9 mouse cellular contexts compared by ENCODE assay signal in the genomic region with DNA sequence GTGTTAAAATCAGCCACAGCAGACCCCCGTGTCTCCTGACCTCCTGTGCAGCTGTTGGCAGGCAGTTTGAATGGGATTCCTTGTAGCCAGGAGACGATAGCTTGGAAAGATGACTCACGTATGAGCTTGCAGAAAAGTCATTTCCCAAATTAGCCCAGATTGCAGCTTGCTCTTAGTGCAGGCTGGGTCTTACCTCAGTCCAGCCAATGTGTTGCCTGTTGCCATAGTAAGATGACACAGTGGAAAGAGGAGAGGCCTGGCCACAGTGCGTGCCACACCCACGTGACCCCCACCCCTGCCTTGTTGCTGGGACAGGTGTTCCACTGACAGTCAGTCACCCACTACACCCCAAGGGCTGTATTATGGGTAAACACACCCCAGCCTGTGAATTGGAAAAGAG. TPM values are rescaled to one million over a fixed set of nuclear protein-coding genes. Genes with fewer than 3 reads are reported as not detected.
DNase-seq lines count a peak whose midpoint lies in the region; ATAC-seq and TF ChIP-seq lines count a peak whose summit lies in the region.
"Had no signal": no experiment of that assay in that cellular context is flagged by ENCODE, and none has a peak within 500 bp of the region (broad histone marks: within the 10 kb centered on the region; RNA-seq: fewer than 3 reads in every experiment).

No protein-coding gene starts in this region.

- ATAC-seq in frontal cortex, adult (ENCODE audit: low TSS enrichment) = peak; percentile 58; the same call in 1 of the 2 replicates
- ATAC-seq in embryonic facial prominence, embryonic 14.5 days (ENCODE audit: low read depth) = no peak; the same call in 1 of the 2 replicates
- ATAC-seq in hindbrain, postnatal 0 days = no peak

- no peak overlapping the region for H3K9ac ChIP-seq in embryonic facial prominence, embryonic 14.5 days (ENCODE audit: low read depth, low read length)
- H3K9ac ChIP-seq in hindbrain, postnatal 0 days (replicated peaks; ENCODE audit: low read length) = no peak overlapping the region
- H3K9ac ChIP-seq: neural tube, embryonic 12.5 days had no signal

- no peak overlapping the region for H3K27ac ChIP-seq in embryonic facial prominence, embryonic 14.5 days (replicated peaks; ENCODE audit: low read depth, low read length)
- H3K27ac ChIP-seq in hindbrain, postnatal 0 days = no peak overlapping the region
- H3K27ac ChIP-seq: neural tube, embryonic 12.5 days had no signal

- H3K36me3 ChIP-seq in embryonic facial prominence, embryonic 14.5 days (ENCODE audit: control insufficient read depth, insufficient read depth, low read length) = no peaks in the 10 kb centered on the region
- H3K36me3 ChIP-seq in hindbrain, postnatal 0 days (ENCODE audit: insufficient read depth, low read length) = no peaks in the 10 kb centered on the region

- 57% methylated on average over 5 of the region's 5 CpGs for whole genome bisulfite sequencing in embryonic facial prominence, embryonic 14.5 days
- WGBS in hindbrain, postnatal 0 days = 58% methylated on average over 5 of the region's 5 CpGs

- intact Hi-C loops in heart, postnatal 25 days (cut with DNase I) = no loop called here

- TF ChIP-seq CTCF in hindbrain, postnatal 0 days (IDR thresholded peaks at IDR 0.05; ENCODE audit: low read depth) = no peak

- no peak overlapping the region for H3K4me3 ChIP-seq in embryonic facial prominence, embryonic 14.5 days (ENCODE audit: low read depth, low read length)
- no peak overlapping the region for H3K4me3 ChIP-seq in hindbrain, postnatal 0 days (ENCODE audit: low read length)
- H3K4me3 ChIP-seq: neural tube, embryonic 12.5 days had no signal

- H3K4me1 ChIP-seq in embryonic facial prominence, embryonic 14.5 days (ENCODE audit: control insufficient read depth, insufficient read depth, low read length) = peaks cover 21% of the 10 kb centered on the region
- H3K4me1 ChIP-seq in hindbrain, postnatal 0 days (ENCODE audit: insufficient read depth, low read length) = peaks cover 16% of the 10 kb centered on the region

- H3K27me3 ChIP-seq in embryonic facial prominence, embryonic 14.5 days (replicated peaks; ENCODE audit: control insufficient read depth, insufficient read depth, low read length) = no peaks in the 10 kb centered on the region
- no peaks in the 10 kb centered on the region for H3K27me3 ChIP-seq in hindbrain, postnatal 0 days (ENCODE audit: insufficient read depth, low read length)
- H3K27me3 ChIP-seq: neural tube, embryonic 12.5 days had no signal

- no peak for DNase-seq in frontal cortex, postnatal 25 days (ENCODE audit: low spot score in 2 of 2)
- DNase-seq in embryonic facial prominence, embryonic 14.5 days (ENCODE audit: low spot score) = peak; percentile 57
- peak; percentile 68 for DNase-seq in heart, postnatal 25 days (ENCODE audit: low spot score)
- peak; percentile 81 to 86 for DNase-seq in natural killer cell, adult 2 months (ENCODE audit: low spot score in 2 of 2)
- no peak for DNase-seq in yolk sac, embryonic 10.5 days (ENCODE audit: low spot score)
- DNase-seq in hindbrain, postnatal 0 days (ENCODE audit: low spot score) = no peak
- no peak for DNase-seq in cerebellum, postnatal 36 days

- no peak overlapping the region for H3K4me2 ChIP-seq in embryonic facial prominence, embryonic 14.5 days (ENCODE audit: low read depth, low read length)
- no peak overlapping the region for H3K4me2 ChIP-seq in hindbrain, postnatal 0 days (ENCODE audit: low read depth, low read length)
- H3K4me2 ChIP-seq: neural tube, embryonic 12.5 days had no signal

- no peaks in the 10 kb centered on the region for H3K9me3 ChIP-seq in embryonic facial prominence, embryonic 14.5 days (ENCODE audit: control insufficient read depth, low read length)
- H3K9me3 ChIP-seq in hindbrain, postnatal 0 days (ENCODE audit: low read length) = no peaks in the 10 kb centered on the region
- H3K9me3 ChIP-seq: neural tube, embryonic 12.5 days had no signal

RNA-seq across cellular contexts. Expression of a gene that starts 5.2 kb away (rescaled TPM):
- 19.0 and 22.4 TPM in 2 replicates for polyA plus RNA-seq in embryonic facial prominence, embryonic 14.5 days (2014; fragmentation: Nextera tagmentation; extraction: Ambion mirVana)
- total RNA-seq in heart, postnatal 25 days (2021) = 10 to 100 TPM; 85.1 to 94.1 TPM
- total RNA-seq in hindbrain, postnatal 0 days (2014; rRNA removed) = 91.3 and 94.0 TPM in 2 replicates
- 13.7 and 14.4 TPM in 2 replicates for polyA plus RNA-seq in hindbrain, postnatal 0 days (2015; fragmentation: Nextera tagmentation; extraction: Ambion mirVana)

Comparison
In these comparisons a context has a peak if more than half of its experiments do, and no peak if none do; other contexts are left out.
1. DNase-seq: peak in embryonic facial prominence, embryonic 14.5 days (single experiment), heart, postnatal 25 days (single experiment) and natural killer cell, adult 2 months (2 of 2); none in frontal cortex, postnatal 25 days (0 of 2), yolk sac, embryonic 10.5 days (single experiment), hindbrain, postnatal 0 days (single experiment) and cerebellum, postnatal 36 days (0 of 2).